24 mouse cellular contexts compared by ENCODE assay signal in genomic region chr4:128483891-128484290, GRCm38 (mm10).
DNase-seq lines count a peak whose midpoint lies in the region; ATAC-seq and TF ChIP-seq lines count a peak whose summit lies in the region.
"Had no signal": no experiment of that assay in that cellular context is flagged by ENCODE, and none has a peak within 500 bp of the region (broad histone marks: within the 10 kb centered on the region; RNA-seq: fewer than 3 reads in every experiment).

No protein-coding gene starts in this region.

- H3K4me2 ChIP-seq in midbrain, embryonic 11.5 days, result no peak overlapping the region
- no peak overlapping the region for H3K4me2 ChIP-seq in midbrain, postnatal 0 days (ENCODE audit: low read depth, low read length, poor library complexity, severe bottlenecking)
- H3K4me2 ChIP-seq: forebrain, embryonic 13.5 days; heart, embryonic 13.5 days; hindbrain, embryonic 14.5 days had no signal

- no peak for TF ChIP-seq POLR2A in cerebellum, adult 2 months (IDR thresholded peaks at IDR 0.05; ENCODE audit: borderline replicate concordance, insufficient read depth, low read length)

- peak; percentile 15 to 19 for DNase-seq in cerebellum, adult 2 months
- DNase-seq in cerebellum, postnatal 4 days (ENCODE audit: low spot score in 2 of 2), result no peak
- peak; percentile 71 to 81 for DNase-seq in cerebellum, postnatal 10 days
- DNase-seq in cerebellum, adult 11 months, result no peak
- DNase-seq in midbrain, embryonic 11.5 days (ENCODE audit: low spot score, missing footprints), result peak; percentile 31
- no peak for DNase-seq in midbrain, postnatal 0 days (ENCODE audit: low spot score)
- DNase-seq: adrenal gland, adult 8-10 months; adrenal gland, postnatal 25 days; gastrocnemius, postnatal 10 days; gastrocnemius, postnatal 36 days; heart, adult 2 months; heart, postnatal 14 days; heart, postnatal 4 days; kidney, adult 18-20 months had no signal

- H3K9ac ChIP-seq in midbrain, embryonic 11.5 days (ENCODE audit: low read length), result no peak overlapping the region
- no peak overlapping the region for H3K9ac ChIP-seq in midbrain, postnatal 0 days (replicated peaks; ENCODE audit: low read length, poor library complexity, severe bottlenecking)
- H3K9ac ChIP-seq: forebrain, embryonic 13.5 days; heart, embryonic 13.5 days; hindbrain, embryonic 14.5 days had no signal

- no peak overlapping the region for H3K4me3 ChIP-seq in cerebellum, adult 2 months (replicated peaks; ENCODE audit: insufficient read depth, low read depth, low read length)
- no peak overlapping the region for H3K4me3 ChIP-seq in midbrain, embryonic 11.5 days (ENCODE audit: low read depth, low read length)
- H3K4me3 ChIP-seq in midbrain, postnatal 0 days (ENCODE audit: low read depth, low read length), result no peak overlapping the region
- H3K4me3 ChIP-seq: forebrain, embryonic 10.5 days; forebrain, embryonic 13.5 days; heart, adult 2 months; heart, embryonic 10.5 days; heart, embryonic 13.5 days had no signal

- no peaks in the 10 kb centered on the region for H3K9me3 ChIP-seq in midbrain, embryonic 11.5 days (ENCODE audit: control insufficient read depth, low read length)
- H3K9me3 ChIP-seq in midbrain, postnatal 0 days (ENCODE audit: low read length), result no peaks in the 10 kb centered on the region
- H3K9me3 ChIP-seq: forebrain, embryonic 10.5 days; forebrain, embryonic 13.5 days; heart, embryonic 10.5 days; heart, embryonic 13.5 days had no signal

- no peaks in the 10 kb centered on the region for H3K36me3 ChIP-seq in midbrain, embryonic 11.5 days (ENCODE audit: control insufficient read depth, insufficient read depth, low read length)
- peaks cover 45% of the 10 kb centered on the region for H3K36me3 ChIP-seq in midbrain, postnatal 0 days (ENCODE audit: insufficient read depth, low read length)
- H3K36me3 ChIP-seq: forebrain, embryonic 10.5 days; heart, embryonic 10.5 days; heart, embryonic 13.5 days had no signal

- WGBS in cerebellum, adult 2 months, result 32% methylated on average over 7 of the region's 7 CpGs
- WGBS in midbrain, embryonic 11.5 days, result 89% methylated on average over 7 of the region's 7 CpGs
- WGBS in midbrain, postnatal 0 days, result 84% methylated on average over 7 of the region's 7 CpGs

- no peak overlapping the region for H3K27ac ChIP-seq in cerebellum, adult 2 months (ENCODE audit: insufficient read depth, low read length)
- no peak overlapping the region for H3K27ac ChIP-seq in midbrain, embryonic 11.5 days (ENCODE audit: low read depth, low read length)
- H3K27ac ChIP-seq in midbrain, postnatal 0 days (ENCODE audit: low read depth, low read length), result no peak overlapping the region
- H3K27ac ChIP-seq: forebrain, embryonic 10.5 days; forebrain, embryonic 13.5 days; heart, adult 2 months; heart, embryonic 10.5 days; heart, embryonic 13.5 days; hindbrain, embryonic 14.5 days; hindbrain, postnatal 0 days had no signal

- no peaks in the 10 kb centered on the region for H3K27me3 ChIP-seq in cerebellum, adult 2 months (ENCODE audit: control insufficient read depth, insufficient read depth, low read length)
- H3K27me3 ChIP-seq in midbrain, embryonic 11.5 days (ENCODE audit: control insufficient read depth, insufficient read depth, low read length), result no peaks in the 10 kb centered on the region
- no peaks in the 10 kb centered on the region for H3K27me3 ChIP-seq in midbrain, postnatal 0 days (ENCODE audit: insufficient read depth, low read length)
- H3K27me3 ChIP-seq: forebrain, embryonic 13.5 days had no signal

- no peaks in the 10 kb centered on the region for H3K4me1 ChIP-seq in cerebellum, adult 2 months (ENCODE audit: control insufficient read depth, insufficient read depth, low read length)
- H3K4me1 ChIP-seq in midbrain, embryonic 11.5 days (ENCODE audit: control insufficient read depth, insufficient read depth, low read length), result no peaks in the 10 kb centered on the region
- no peaks in the 10 kb centered on the region for H3K4me1 ChIP-seq in midbrain, postnatal 0 days (ENCODE audit: insufficient read depth, low read length)
- H3K4me1 ChIP-seq: forebrain, embryonic 10.5 days; forebrain, embryonic 13.5 days; heart, embryonic 10.5 days; heart, embryonic 13.5 days had no signal

- ATAC-seq in midbrain, embryonic 11.5 days (ENCODE audit: low FRiP score), result no peak
- no peak for ATAC-seq in midbrain, postnatal 0 days (ENCODE audit: low FRiP score)
- ATAC-seq: activated CD4-positive, CD25-positive, alpha-beta regulatory T cell, adult 4 months; forebrain, embryonic 13.5 days; forebrain, embryonic 16.5 days; hindbrain, postnatal 0 days; inflammation-experienced regulatory T-cells, adult 6 months; intestine, embryonic 16.5 days had no signal

- no peak for TF ChIP-seq CTCF in cerebellum, adult 2 months (IDR thresholded peaks at IDR 0.05; ENCODE audit: borderline replicate concordance, insufficient read depth, low read depth, low read length)
- TF ChIP-seq CTCF in midbrain, postnatal 0 days (IDR thresholded peaks at IDR 0.05), result no peak

Comparison
In these comparisons a context has a peak if more than half of its experiments do, and no peak if none do; other contexts are left out.
1. DNase-seq: peak in cerebellum, adult 2 months (2 of 2), cerebellum, postnatal 10 days (2 of 2) and midbrain, embryonic 11.5 days (single experiment); none in cerebellum, postnatal 4 days (0 of 2), cerebellum, adult 11 months (single experiment) and midbrain, postnatal 0 days (single experiment).